Mouse (Mus musculus) CH12.LX (cell line): Measurements from ENCODE around the gene Olfr24. TPM values are rescaled to one million over a fixed set of nuclear protein-coding genes. Genes with fewer than 3 reads are reported as not detected.

Experiments
- DNase-seq: peaks from one replicate; pipeline ENCODE4 v3.0.0-alpha.2; 2013; ENCODE audit errors: extremely low read depth
- H3K27ac ChIP-seq: 2 replicates; pipeline ENCODE4 v1.5.1; 2012; ENCODE audit warnings: low read depth, mild to moderate bottlenecking, control low read depth, moderate library complexity; ENCODE audit not compliant: insufficient read depth
- H3K27me3 ChIP-seq: replicated peaks from 2 replicates; pipeline ENCODE3; 2012; ENCODE audit warnings: inconsistent platforms
- H3K36me3 ChIP-seq, 2 experiments: replicated peaks in 1 of 2; 2 replicates each; pipeline versions ENCODE3 to v1.6.1; 2012; ENCODE audit warnings: inconsistent platforms in 1 of 2, low read length in 1 of 2, mild to moderate bottlenecking in 1 of 2, mixed read lengths in 1 of 2, moderate library complexity in 1 of 2; ENCODE audit not compliant: control insufficient read depth in 1 of 2, insufficient read depth in 1 of 2
- H3K4me1 ChIP-seq, 2 experiments: 2 replicates each; pipeline ENCODE4 v1.6.1; 2012; ENCODE audit warnings: inconsistent platforms in 1 of 2, moderate library complexity in 1 of 2; ENCODE audit not compliant: insufficient read depth in 2 of 2, control insufficient read depth in 1 of 2
- H3K4me2 ChIP-seq: 2 replicates; pipeline ENCODE4 v1.6.1; 2012; ENCODE audit warnings: low read depth, mild to moderate bottlenecking, control low read depth; ENCODE audit not compliant: poor library complexity, insufficient read depth, severe bottlenecking
- H3K4me3 ChIP-seq, 3 experiments: fragments of 150-350 bp in 1 of 3; sonication (generic) in 1 of 3; replicated peaks in 1 of 3; 2 replicates each; pipeline versions ENCODE3 to v1.5.1; 2011 to 2012; ENCODE audit warnings: low read depth in 2 of 3, low read length in 2 of 3, mild to moderate bottlenecking in 2 of 3, moderate library complexity in 2 of 3, control low read depth in 1 of 3, improper control_type of control experiment in 1 of 3, inconsistent platforms in 1 of 3, mixed read lengths in 1 of 3; ENCODE audit not compliant: poor library complexity in 1 of 3
- H3K79me2 ChIP-seq: replicated peaks from 2 replicates; pipeline ENCODE4 v1.6.1; 2012; ENCODE audit warnings: mild to moderate bottlenecking, moderate library complexity; ENCODE audit not compliant: control insufficient read depth, poor library complexity, insufficient read depth, severe bottlenecking; ENCODE audit errors: extremely low read depth
- H3K9ac ChIP-seq: 2 replicates; pipeline ENCODE4 v1.6.1; 2012; ENCODE audit warnings: low read depth, mild to moderate bottlenecking, control low read depth, moderate library complexity; ENCODE audit not compliant: insufficient read depth
- H3K9me3 ChIP-seq: replicated peaks from 2 replicates; pipeline ENCODE3; 2012; ENCODE audit warnings: low read length, inconsistent platforms, mixed read lengths
- BHLHE40 ChIP-seq: IDR thresholded peaks from 2 replicates; pipeline ENCODE4 v1.6.1; 2011; ENCODE audit warnings: mild to moderate bottlenecking, low read depth, low read length, improper control_type of control experiment
- CHD2 ChIP-seq: IDR thresholded peaks from 2 replicates; pipeline ENCODE4 v1.6.1; 2011; ENCODE audit warnings: low read length, improper control_type of control experiment
- ELF1 ChIP-seq: IDR thresholded peaks from 2 replicates; pipeline ENCODE4 v1.6.1; 2014; ENCODE audit warnings: low read depth, mild to moderate bottlenecking, inconsistent platforms, low read length, improper control_type of control experiment
- HCFC1 ChIP-seq: IDR thresholded peaks from 2 replicates; pipeline ENCODE4 v1.6.1; 2012; ENCODE audit warnings: low read depth, mild to moderate bottlenecking, inconsistent platforms, low read length, improper control_type of control experiment
- IRF4 ChIP-seq: IDR thresholded peaks from 2 replicates; pipeline ENCODE4 v1.6.1; 2014; ENCODE audit warnings: low read depth, mild to moderate bottlenecking, inconsistent platforms, low read length, improper control_type of control experiment
- MAZ ChIP-seq: IDR thresholded peaks from 2 replicates; pipeline ENCODE4 v1.6.1; 2012; ENCODE audit warnings: low read depth, mild to moderate bottlenecking, inconsistent platforms, low read length, improper control_type of control experiment, moderate library complexity
- MXI1 ChIP-seq: IDR thresholded peaks from 2 replicates; pipeline ENCODE4 v1.6.1; 2011; ENCODE audit warnings: mild to moderate bottlenecking, low read depth, low read length, improper control_type of control experiment
- MYC ChIP-seq: IDR thresholded peaks from 2 replicates; pipeline ENCODE4 v1.6.1; 2011; ENCODE audit warnings: low read depth, mild to moderate bottlenecking, improper control_type of control experiment, low read length
- NELFE ChIP-seq: IDR thresholded peaks from 2 replicates; pipeline ENCODE4 v1.6.1; 2011; ENCODE audit warnings: low read depth, low read length, improper control_type of control experiment
- PAX5 ChIP-seq: IDR thresholded peaks from 2 replicates; pipeline ENCODE4 v1.6.1; 2012; ENCODE audit warnings: low read length, inconsistent platforms, mixed read lengths
- RCOR1 ChIP-seq: conservative IDR thresholded peaks from 2 replicates; pipeline ENCODE4 v1.6.1; 2012; ENCODE audit warnings: low read depth, mild to moderate bottlenecking, inconsistent platforms, low read length, improper control_type of control experiment
- SMC3 ChIP-seq: IDR thresholded peaks from 2 replicates; pipeline ENCODE4 v1.6.1; 2011; ENCODE audit warnings: low read depth, low read length, improper control_type of control experiment
- USF1 ChIP-seq: IDR thresholded peaks from 2 replicates; pipeline ENCODE4 v1.6.1; 2014; ENCODE audit warnings: low read depth, mild to moderate bottlenecking, inconsistent platforms, low read length, improper control_type of control experiment
- USF2 ChIP-seq: conservative IDR thresholded peaks from 2 replicates; pipeline ENCODE4 v1.6.1; 2011; ENCODE audit warnings: low read depth, low read length, improper control_type of control experiment
- ZKSCAN1 ChIP-seq: IDR thresholded peaks from 2 replicates; pipeline ENCODE4 v1.6.1; 2012; ENCODE audit warnings: low read depth, inconsistent platforms, low read length, improper control_type of control experiment, borderline replicate concordance
- ZNF384 ChIP-seq: IDR thresholded peaks from 2 replicates; pipeline ENCODE4 v1.6.1; 2012; ENCODE audit warnings: low read depth, low read length, improper control_type of control experiment, inconsistent platforms
- dilution Hi-C: fragments of 300-500 bp; cut with MboI; formaldehyde crosslinking; loops from 2 replicates; pipeline ENCODE4 v1.14.3; 2020; ENCODE audit warnings: low sequenced_read_pairs; ENCODE audit not compliant: extremely low pct_unique_long_range_greater_than_20kb, extremely low pct_ligation_motif_present
- in situ Hi-C: fragments of 300-500 bp; cut with MboI; formaldehyde crosslinking; loops from 3 replicates; pipeline ENCODE4 v1.14.3; 2019; ENCODE audit warnings: low sequenced_read_pairs, low pct_ligation_motif_present, low pct_unique_long_range_greater_than_20kb, mixed read lengths
- polyA plus RNA-seq: library from polyadenylated mRNA; unstranded; fragments of >175 nt; gene quantifications from 2 replicates; pipeline ENCODE4 v1.2.1, GENCODE M21; 2012; ENCODE audit warnings: low read depth; ENCODE audit not compliant: insufficient read length
- total RNA-seq, 2 experiments: library from RNA; depleted of rRNA; stranded (reverse); fragments of 300-350 nt in 1 of 2; fragments of >200 nt in 1 of 2; gene quantifications; 2 replicates each; pipeline ENCODE4 v1.2.3; 2012 to 2014

The Olfr24 gene
- total and polyA plus RNA-seq, 3 experiments: not detected

- in situ Hi-C loops (no loop called here), dilution Hi-C loops (no loop called here)
- Histone ChIP-seq H3K4me3 (no peak overlapping the region), H3K9me3 (no peaks in the 10 kb centered on the region), H3K4me1 (no peaks in the 10 kb centered on the region), H3K27ac (no peak overlapping the region), H3K4me2 (no peak overlapping the region), H3K79me2 (no peaks in the 10 kb centered on the region), H3K9ac (no peak overlapping the region), H3K27me3 (no peaks in the 10 kb centered on the region), H3K36me3 (no peaks in the 10 kb centered on the region)
- DNase-seq: no peak
- no peak for TF ChIP-seq PAX5
- no peak for TF ChIP-seq USF2
- TF ChIP-seq MYC: no peak
Observed at GRCm38 (mm10) chr9:18721011-18721410, 42.8 kb downstream of the Olfr24 start.

- Histone ChIP-seq H3K4me2 (no peak overlapping the region), H3K27me3 (no peaks in the 10 kb centered on the region), H3K79me2 (no peaks in the 10 kb centered on the region), H3K4me3 (no peak overlapping the region), H3K9me3 (no peaks in the 10 kb centered on the region), H3K36me3 (no peaks in the 10 kb centered on the region), H3K9ac (no peak overlapping the region), H3K4me1 (peaks cover 0 to 3% of the 10 kb centered on the region in 2 experiments; a peak in 2 of 4 replicates), H3K27ac (no peak overlapping the region)
- in situ Hi-C loops (no loop called here), dilution Hi-C loops (no loop called here)
- no peak for DNase-seq
- TF ChIP-seq SMC3 (no peak), USF1 (no peak), RCOR1 (no peak), ZKSCAN1 (no peak), NELFE (no peak), MAZ (no peak), ZNF384 (no peak), CHD2 (no peak), BHLHE40 (no peak), MYC (no peak), MXI1 (no peak), HCFC1 (no peak), ELF1 (no peak), IRF4 (no peak)
Observed at GRCm38 (mm10) chr9:18705628-18706027, 58.2 kb downstream of the Olfr24 start.

Other genes with a start within 250 kb of the Olfr24 start
- gene Muc16, start 89.5 kb downstream of the Olfr24 start, total RNA-seq (2012; rRNA removed): not detected in 2 replicates
- gene Muc16, start 89.5 kb downstream of the Olfr24 start, total RNA-seq (2014; rRNA removed): not detected in 2 replicates
- gene Muc16, start 89.5 kb downstream of the Olfr24 start, polyA plus RNA-seq: not detected in 2 replicates
- not detected in 2 replicates for gene Olfr828, start 55.5 kb upstream of the Olfr24 start, total RNA-seq (2012; rRNA removed)
- gene Olfr828, start 55.5 kb upstream of the Olfr24 start, total RNA-seq (2014; rRNA removed): not detected in 2 replicates
- not detected in 2 replicates for gene Olfr828, start 55.5 kb upstream of the Olfr24 start, polyA plus RNA-seq
- not detected in 2 replicates for gene Olfr829, start 90.9 kb upstream of the Olfr24 start, total RNA-seq (2012; rRNA removed)
- not detected in 2 replicates for gene Olfr829, start 90.9 kb upstream of the Olfr24 start, total RNA-seq (2014; rRNA removed)
- gene Olfr829, start 90.9 kb upstream of the Olfr24 start, polyA plus RNA-seq: not detected in 2 replicates
- gene Olfr830, start 110.7 kb upstream of the Olfr24 start, total RNA-seq (2012; rRNA removed): not detected in 2 replicates
- not detected in 2 replicates for gene Olfr830, start 110.7 kb upstream of the Olfr24 start, total RNA-seq (2014; rRNA removed)
- not detected in 2 replicates for gene Olfr830, start 110.7 kb upstream of the Olfr24 start, polyA plus RNA-seq
- gene Olfr832, start 173.1 kb upstream of the Olfr24 start, total RNA-seq (2012; rRNA removed): not detected in 2 replicates
- not detected in 2 replicates for gene Olfr832, start 173.1 kb upstream of the Olfr24 start, total RNA-seq (2014; rRNA removed)
- not detected in 2 replicates for gene Olfr832, start 173.1 kb upstream of the Olfr24 start, polyA plus RNA-seq
- gene Olfr834, start 224.0 kb upstream of the Olfr24 start, total RNA-seq (2012; rRNA removed): not detected in 2 replicates
- gene Olfr834, start 224.0 kb upstream of the Olfr24 start, total RNA-seq (2014; rRNA removed): not detected in 2 replicates
- gene Olfr834, start 224.0 kb upstream of the Olfr24 start, polyA plus RNA-seq: not detected in 2 replicates